Mouse (Mus musculus) mature B cell (primary cell): Measurements from ENCODE around the gene Celf2.

Experiments used
- in situ Hi-C: fragments of 300-500 bp; cut with MboI; formaldehyde crosslinking; loops from 2 replicates; pipeline ENCODE4 v1.14.3; 2019

The Celf2 gene

GRCm38 (mm10) chr2:6729984-6730383 lies 779.4 kb downstream of the Celf2 start:
- in situ Hi-C loops, result no loop called here

DNA sequence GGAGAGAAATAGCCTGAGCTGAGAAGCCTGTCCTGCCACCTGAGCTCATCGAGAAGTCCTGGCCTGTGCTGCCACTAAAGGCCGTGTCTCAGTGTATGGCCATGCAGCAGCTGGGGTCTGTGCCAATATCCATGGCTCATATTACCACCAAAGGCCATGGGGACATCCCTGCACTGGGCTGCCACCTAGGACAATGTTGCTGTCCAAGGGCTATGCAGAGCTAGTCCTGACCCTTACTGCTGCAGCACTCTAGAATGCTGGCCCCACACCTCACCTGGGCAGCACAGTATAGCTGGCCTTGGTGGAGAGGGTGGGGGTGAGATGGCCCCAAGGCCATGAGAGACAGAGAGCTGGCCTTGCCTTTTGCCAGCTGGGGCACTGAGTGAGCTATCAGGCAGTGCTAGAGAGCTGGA lies 780.5 kb downstream of the Celf2 start:
- in situ Hi-C loops, result no loop called here

GRCm38 (mm10) chr2:6727366-6727765 lies 782.0 kb downstream of the Celf2 start:
- in situ Hi-C loops, result no loop called here

- in situ Hi-C loops, result no loop called here
Observed at GRCm38 (mm10) chr2:6726071-6726470, 783.3 kb downstream of the Celf2 start.

DNA sequence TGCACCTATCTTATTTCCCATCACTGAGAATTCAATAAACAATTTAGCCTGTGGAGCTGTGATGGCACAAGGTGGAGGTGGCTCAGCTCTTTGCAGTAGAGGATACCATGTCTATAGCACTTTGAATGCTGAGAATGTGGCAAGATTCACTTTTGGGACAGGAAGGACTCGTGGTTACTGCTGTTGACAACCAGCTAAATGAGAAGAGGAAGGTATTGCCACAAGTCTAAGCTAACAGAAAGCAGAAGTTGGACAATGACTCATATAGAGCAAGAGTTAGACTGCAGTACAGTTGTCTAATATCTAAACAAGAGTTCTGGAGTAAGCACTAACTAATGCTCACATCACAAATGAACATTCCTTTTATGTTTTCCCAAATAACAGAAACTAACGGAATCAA lies 785.8 kb downstream of the Celf2 start:
- in situ Hi-C loops, result no loop called here

GRCm38 (mm10) chr2:6721460-6722401 lies 787.6 kb downstream of the Celf2 start:
- in situ Hi-C loops, result no loop called here

GRCm38 (mm10) chr2:6720753-6721459 lies 788.5 kb downstream of the Celf2 start:
- in situ Hi-C loops, result no loop called here

- in situ Hi-C loops, result no loop called here
Observed at GRCm38 (mm10) chr2:6718864-6719263, 790.5 kb downstream of the Celf2 start.

DNA sequence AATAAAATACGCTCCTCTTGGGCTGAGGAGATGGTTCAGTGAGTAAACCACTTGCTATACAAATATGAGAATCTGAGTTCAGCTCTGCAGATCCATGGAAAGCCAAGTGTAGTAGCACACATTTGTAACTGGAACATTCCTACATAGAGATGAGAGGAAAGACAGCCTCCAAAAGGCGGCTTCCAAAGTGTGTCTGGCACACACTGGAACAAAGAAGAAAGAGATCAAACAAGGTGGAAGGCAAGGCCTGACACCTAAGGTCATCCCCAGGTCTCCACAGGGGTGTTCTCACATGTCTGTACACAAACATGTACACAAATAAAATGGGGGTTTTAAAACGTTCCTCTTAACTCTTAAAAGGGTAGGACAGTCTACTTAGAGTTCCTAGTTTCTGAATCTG lies 791.4 kb downstream of the Celf2 start:
- in situ Hi-C loops, result no loop called here

DNA sequence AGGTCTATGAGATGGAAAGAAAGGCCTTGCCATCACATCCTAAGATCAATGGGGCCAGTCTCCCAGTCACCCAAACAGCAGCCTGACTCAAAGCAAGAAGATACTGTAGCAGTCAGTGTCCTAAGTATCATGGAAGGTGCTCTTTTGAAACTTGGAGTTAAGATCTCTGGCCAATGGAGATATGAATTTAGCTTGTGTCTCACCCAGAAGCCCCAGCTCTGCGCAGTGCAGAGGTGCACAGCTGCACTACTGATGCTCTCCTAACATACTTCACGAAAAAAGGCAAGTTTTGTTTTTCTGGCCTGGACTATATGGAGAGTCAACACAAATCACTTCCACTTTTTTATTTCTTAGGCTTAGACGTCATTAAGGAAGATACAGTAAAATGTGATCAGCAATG lies 793.8 kb downstream of the Celf2 start:
- in situ Hi-C loops, result no loop called here

GRCm38 (mm10) chr2:6713529-6713928 lies 795.8 kb downstream of the Celf2 start:
- in situ Hi-C loops, result no loop called here

GRCm38 (mm10) chr2:6710687-6711430 lies 798.5 kb downstream of the Celf2 start:
- in situ Hi-C loops, result no loop called here

GRCm38 (mm10) chr2:6707959-6708519 lies 801.3 kb downstream of the Celf2 start:
- in situ Hi-C loops, result no loop called here

GRCm38 (mm10) chr2:6707276-6707675 lies 802.1 kb downstream of the Celf2 start:
- in situ Hi-C loops, result no loop called here

- in situ Hi-C loops, result no loop called here
Observed at GRCm38 (mm10) chr2:6705929-6706739, 803.2 kb downstream of the Celf2 start.

DNA sequence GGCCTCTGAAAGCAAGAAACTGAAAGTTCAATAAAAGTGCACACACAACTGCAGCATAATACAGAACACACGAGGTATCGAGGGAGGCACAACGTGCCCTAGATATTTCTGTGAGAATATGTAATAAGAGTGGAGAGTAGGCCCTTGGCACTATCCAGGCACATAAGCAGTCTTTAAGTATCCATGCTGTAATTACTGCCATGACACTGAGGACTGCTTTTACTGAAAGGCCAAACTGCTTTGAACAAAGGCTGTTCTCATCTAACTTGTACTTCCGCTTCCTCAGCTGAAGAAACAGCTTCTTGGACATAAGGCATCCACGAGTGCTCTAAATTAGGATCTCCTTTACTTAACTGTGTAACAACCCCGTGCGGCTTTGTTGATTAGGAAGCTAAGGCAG lies 803.9 kb downstream of the Celf2 start:
- in situ Hi-C loops, result no loop called here

GRCm38 (mm10) chr2:6704804-6705203 lies 804.6 kb downstream of the Celf2 start:
- in situ Hi-C loops, result no loop called here

GRCm38 (mm10) chr2:6704342-6704741 lies 805.0 kb downstream of the Celf2 start:
- in situ Hi-C loops, result no loop called here

DNA sequence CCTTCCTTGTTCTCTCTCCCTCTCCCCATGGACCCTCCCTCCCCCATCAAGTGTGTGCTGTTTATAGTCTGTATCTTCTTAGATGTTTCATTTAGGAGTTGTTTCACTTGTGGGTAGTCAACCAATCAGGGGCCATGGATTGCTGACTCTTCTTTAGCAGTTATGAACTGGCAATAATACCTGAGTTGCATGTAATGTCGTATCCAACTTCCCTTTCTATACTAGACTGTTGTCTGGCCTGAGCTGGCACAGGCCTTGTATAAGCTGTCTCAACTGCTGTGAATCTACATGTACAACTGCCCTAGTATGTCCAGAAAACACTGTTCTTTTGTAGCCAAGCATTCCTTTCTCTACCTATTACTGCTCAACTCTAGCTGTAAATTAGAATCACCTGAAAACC lies 813.0 kb downstream of the Celf2 start:
- in situ Hi-C loops, result no loop called here

- in situ Hi-C loops, result no loop called here
Observed at GRCm38 (mm10) chr2:6695353-6695951, 813.9 kb downstream of the Celf2 start.

DNA sequence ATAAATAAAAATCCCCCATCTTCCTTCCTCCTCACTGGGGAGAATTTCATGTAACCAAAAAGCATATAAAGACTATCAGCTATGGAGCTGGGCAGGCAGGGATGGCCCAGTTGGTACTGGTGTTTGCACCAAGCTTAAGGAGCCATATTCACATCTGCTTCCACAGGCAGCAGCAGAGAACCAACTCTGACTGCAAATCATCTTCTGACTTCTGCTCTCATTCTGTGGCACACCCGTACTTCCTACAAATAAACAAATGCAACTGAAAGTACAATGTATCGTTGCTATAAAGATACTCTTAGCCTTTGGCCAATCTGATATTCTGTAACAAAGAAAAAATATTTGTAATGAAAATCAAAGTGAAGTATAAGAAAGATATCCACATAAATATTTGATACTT lies 819.7 kb downstream of the Celf2 start:
- in situ Hi-C loops, result no loop called here
